Mouse (Mus musculus) liver, embryonic 14.5 days (tissue): ENCODE measurements around the gene Cpped1. TPM values are rescaled to one million over a fixed set of nuclear protein-coding genes. Genes with fewer than 3 reads are reported as not detected.

Source experiments
- ATAC-seq: fragments of 200-750 bp; cut with Nextera tagmentation; 2 replicates; pipeline ENCODE4 v1.8.0; 2017; ENCODE audit warnings: moderate number of reproducible peaks, mild to moderate bottlenecking, moderate library complexity; ENCODE audit not compliant: insufficient read depth
- DNase-seq, 3 experiments: peaks; one replicate each; pipeline ENCODE4 v3.0.0-alpha.2; 2012 to 2013; ENCODE audit warnings: low read depth in 3 of 3, low spot score in 3 of 3
- H3K27ac ChIP-seq: fragments of 300-500 bp; sonication (generic); 2 replicates; pipeline ENCODE4 v1.5.1; 2014; ENCODE audit warnings: moderate library complexity, mild to moderate bottlenecking, control low read depth, inconsistent platforms
- H3K27me3 ChIP-seq: fragments of 300-500 bp; sonication (generic); 2 replicates; pipeline ENCODE4 v1.6.1; 2014; ENCODE audit warnings: mild to moderate bottlenecking, low read length, moderate library complexity; ENCODE audit not compliant: control insufficient read depth, insufficient read depth
- H3K36me3 ChIP-seq: fragments of 300-500 bp; sonication (generic); replicated peaks from 2 replicates; pipeline ENCODE4 v1.6.1; 2014; ENCODE audit warnings: low read depth; ENCODE audit not compliant: control insufficient read depth, insufficient read depth
- H3K4me1 ChIP-seq, 2 experiments: fragments of 200-500 bp in 1 of 2; fragments of 300-500 bp in 1 of 2; sonication (generic) in 1 of 2; replicated peaks; 2 replicates each; pipeline ENCODE4 v1.6.1; 2012 to 2014; ENCODE audit warnings: antibody characterized with exemption in 1 of 2, inconsistent platforms in 1 of 2, low read length in 1 of 2; ENCODE audit not compliant: control insufficient read depth in 2 of 2, insufficient read depth in 2 of 2
- H3K4me2 ChIP-seq: fragments of 300-500 bp; sonication (generic); 2 replicates; pipeline ENCODE4 v1.6.1; 2014; ENCODE audit warnings: low read depth, mild to moderate bottlenecking, control low read depth, moderate library complexity
- H3K4me3 ChIP-seq, 2 experiments: fragments of 200-500 bp in 1 of 2; fragments of 300-500 bp in 1 of 2; sonication (generic) in 1 of 2; 2 replicates each; pipeline ENCODE4 v1.5.1; 2012 to 2014; ENCODE audit warnings: low read depth in 2 of 2, low read length in 2 of 2, mild to moderate bottlenecking in 2 of 2, control low read depth in 1 of 2, inconsistent platforms in 1 of 2, moderate library complexity in 1 of 2; ENCODE audit not compliant: insufficient read depth in 1 of 2
- H3K9ac ChIP-seq: fragments of 300-500 bp; sonication (generic); replicated peaks from 2 replicates; pipeline ENCODE4 v1.6.1; 2014; ENCODE audit warnings: mild to moderate bottlenecking, control low read depth, moderate library complexity
- H3K9me3 ChIP-seq: fragments of 300-500 bp; sonication (generic); 2 replicates; pipeline ENCODE4 v1.6.1; 2016; ENCODE audit warnings: low read length, mixed read lengths; ENCODE audit not compliant: control insufficient read depth
- CTCF ChIP-seq: IDR thresholded peaks from 2 replicates; pipeline ENCODE4 v1.5.1; 2016; ENCODE audit warnings: antibody characterized with exemption, low read depth, control low read depth
- EP300 ChIP-seq: IDR thresholded peaks from 2 replicates; pipeline ENCODE4 v1.6.1; 2016; ENCODE audit warnings: antibody characterized with exemption, low read depth
- WGBS: fragments of 180-500 bp; shearing (Covaris S2); extraction: QIAGEN DNeasy Blood & Tissue Kit; methylation state at CpG from one replicate; pipeline ENCODE4 v1.1.7; 2014; ENCODE audit not compliant: insufficient replicate concordance; 5-methylcytosine and 5-hydroxymethylcytosine counted together
- polyA plus RNA-seq, 2 experiments: library from polyadenylated mRNA; depleted of rRNA in 1 of 2; stranded (reverse) in 1 of 2; unstranded in 1 of 2; fragments of >200 nt; fragmentation: Nextera tagmentation in 1 of 2; extraction: Ambion mirVana in 1 of 2; gene quantifications; 2 replicates each; pipeline versions ENCODE4 v1.2.1 to v1.2.3; 2012 to 2014

The Cpped1 gene
- polyA plus RNA-seq, 2 experiments, result 6.1 to 13.0 TPM

GRCm38 (mm10) chr16:11852716-11853605, 56.3 kb downstream of the Cpped1 start:
- Histone ChIP-seq H3K4me1 (no peaks in the 10 kb centered on the region), H3K9ac (no peak overlapping the region), H3K4me3 (no peak overlapping the region), H3K36me3 (no peaks in the 10 kb centered on the region), H3K9me3 (no peaks in the 10 kb centered on the region), H3K27me3 (no peaks in the 10 kb centered on the region), H3K27ac (no peak overlapping the region), H3K4me2 (no peak overlapping the region)
- 70% methylated on average over 8 of the region's 8 CpGs for WGBS
- TF ChIP-seq EP300 (no peak), CTCF (no peak)
- ATAC-seq (no peak), DNase-seq (no peak)

DNA sequence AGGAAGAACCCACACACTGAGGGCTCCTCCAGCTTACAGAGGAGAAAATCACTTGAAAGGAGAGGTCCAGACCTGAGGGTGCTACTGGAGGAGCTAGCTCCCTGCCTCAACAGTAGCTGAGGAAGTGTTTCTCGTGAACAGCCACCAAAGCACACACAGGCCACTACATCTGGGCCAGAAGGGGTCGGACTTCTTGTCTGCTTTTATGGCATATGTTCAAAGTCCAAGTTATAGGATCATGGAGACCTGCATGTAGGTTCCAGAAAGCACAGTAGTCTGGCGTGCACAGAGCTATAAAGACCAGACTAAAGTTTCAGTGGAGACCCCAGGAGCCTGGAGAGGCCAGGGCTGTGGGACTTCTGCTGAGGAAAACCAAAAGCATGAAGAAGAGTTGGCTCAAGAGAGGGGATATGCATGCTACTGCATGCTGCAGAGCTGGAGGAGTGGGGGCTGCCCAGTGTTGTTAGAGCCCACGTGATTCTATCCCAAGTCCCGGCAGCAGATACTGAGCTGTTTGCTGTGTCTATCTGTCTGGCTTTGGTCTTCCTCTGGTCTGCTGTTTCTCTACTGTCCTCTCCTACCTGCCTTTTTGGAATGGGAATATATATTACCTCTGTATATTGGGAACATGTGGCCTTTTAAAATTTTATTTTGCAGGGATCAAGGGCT, 60.1 kb downstream of the Cpped1 start:
- WGBS, result 51% methylated on average over 5 of the region's 5 CpGs
- no peak overlapping the region for H3K27ac ChIP-seq

GRCm38 (mm10) chr16:11845309-11845708, 63.9 kb downstream of the Cpped1 start:
- H3K4me3 ChIP-seq, result no peak overlapping the region
- H3K4me1 ChIP-seq, result no peaks in the 10 kb centered on the region
- no peak overlapping the region for H3K9ac ChIP-seq
- DNase-seq (no peak), ATAC-seq (no peak)
- H3K27me3 ChIP-seq, result no peaks in the 10 kb centered on the region
- TF ChIP-seq CTCF, result no peak
- no peak for TF ChIP-seq EP300
- 81% methylated on average over 5 of the region's 5 CpGs for whole genome bisulfite sequencing
- H3K36me3 ChIP-seq, result no peaks in the 10 kb centered on the region
- H3K9me3 ChIP-seq, result no peaks in the 10 kb centered on the region
- H3K27ac ChIP-seq, result no peak overlapping the region
- no peak overlapping the region for H3K4me2 ChIP-seq

More for the DNA sequence above, 60.1 kb downstream of the Cpped1 start:
- TF ChIP-seq CTCF (no peak), EP300 (no peak)
- H3K27me3 ChIP-seq, result no peaks in the 10 kb centered on the region
- H3K9me3 ChIP-seq, result no peaks in the 10 kb centered on the region
- H3K9ac ChIP-seq, result no peak overlapping the region
- H3K36me3 ChIP-seq, result no peaks in the 10 kb centered on the region
- no peak overlapping the region for H3K4me3 ChIP-seq
- no peaks in the 10 kb centered on the region for H3K4me1 ChIP-seq
- H3K4me2 ChIP-seq, result no peak overlapping the region
- ATAC-seq (no peak), DNase-seq (no peak)

- WGBS, result 51% methylated on average over 2 of the region's 2 CpGs
- no peaks in the 10 kb centered on the region for H3K9me3 ChIP-seq
- ATAC-seq, result no peak
- H3K4me2 ChIP-seq, result no peak overlapping the region
- DNase-seq, result no peak
- H3K4me3 ChIP-seq, result no peak overlapping the region
- H3K36me3 ChIP-seq, result no peaks in the 10 kb centered on the region
- no peak overlapping the region for H3K9ac ChIP-seq
- no peaks in the 10 kb centered on the region for H3K4me1 ChIP-seq
- H3K27ac ChIP-seq, result no peak overlapping the region
- H3K27me3 ChIP-seq, result no peaks in the 10 kb centered on the region
- TF ChIP-seq CTCF, result no peak
- no peak for TF ChIP-seq EP300
Measured at GRCm38 (mm10) chr16:11843441-11843840, 65.8 kb downstream of the Cpped1 start.

- H3K4me2 ChIP-seq, result no peak overlapping the region
- WGBS, result 76% methylated on average over 1 of the region's 1 CpGs
- TF ChIP-seq CTCF (no peak), EP300 (no peak)
- H3K4me3 ChIP-seq, result no peak overlapping the region
- DNase-seq, result no peak
- H3K4me1 ChIP-seq, result no peaks in the 10 kb centered on the region
- no peaks in the 10 kb centered on the region for H3K27me3 ChIP-seq
- no peaks in the 10 kb centered on the region for H3K36me3 ChIP-seq
- no peaks in the 10 kb centered on the region for H3K9me3 ChIP-seq
- no peak overlapping the region for H3K9ac ChIP-seq
- no peak for ATAC-seq
- no peak overlapping the region for H3K27ac ChIP-seq
Measured at GRCm38 (mm10) chr16:11833474-11833873, 75.8 kb downstream of the Cpped1 start.
